Mouse (Mus musculus) CH12.LX (cell line): Measurements from ENCODE around the gene Swsap1.

Source experiments
- MYC ChIP-seq: IDR thresholded peaks from 2 replicates; pipeline ENCODE4 v1.6.1; 2011; ENCODE audit warnings: low read depth, mild to moderate bottlenecking, improper control_type of control experiment, low read length
- POLR2A ChIP-seq: IDR thresholded peaks from 2 replicates; pipeline ENCODE4 v1.6.1; 2011; ENCODE audit warnings: low read depth, mild to moderate bottlenecking, improper control_type of control experiment, low read length

GRCm38 (mm10) chr9:21989230-21990110 is 33.9 kb downstream of the Swsap1 start, which contains the start of gene Rgl3:
- TF ChIP-seq POLR2A (no peak), MYC (no peak)
